Mouse (Mus musculus): ENCODE measurements around the gene Large2.
"Not testable (repeated sequence)": the region's sequence is repeated elsewhere in the genome, so short reads cannot be mapped to it uniquely, and the experiment has no call there.

The Large2 gene

DNA sequence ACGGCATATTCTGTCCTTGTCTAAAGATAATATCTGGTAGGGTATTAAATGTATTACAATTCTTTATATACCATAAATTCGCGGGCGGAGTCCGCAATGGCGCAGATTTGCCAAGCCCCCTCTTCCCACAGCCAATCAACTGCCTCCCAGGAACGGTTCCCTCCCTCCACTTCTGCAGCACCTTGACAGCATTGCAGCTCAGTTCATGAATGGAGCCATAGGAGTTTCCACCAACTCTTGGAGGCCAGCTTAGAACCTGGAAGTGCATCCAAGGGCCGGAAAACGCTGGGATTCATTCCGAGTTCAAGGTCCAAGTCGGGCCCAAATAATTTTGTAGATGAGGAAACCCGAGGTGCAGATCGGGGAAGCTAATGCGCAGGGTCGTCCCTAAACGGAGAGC lies at the start of gene Large2, which contains the start of gene Pex16:
TSS of gene Large2 (minus strand) at position 356 of the 400 bp plus-strand sequence.
TSS of gene Pex16 (plus strand) at position 163 of the 400 bp plus-strand sequence.
- in situ Hi-C loops (cut with MseI, MboI), result no loop called here

DNA sequence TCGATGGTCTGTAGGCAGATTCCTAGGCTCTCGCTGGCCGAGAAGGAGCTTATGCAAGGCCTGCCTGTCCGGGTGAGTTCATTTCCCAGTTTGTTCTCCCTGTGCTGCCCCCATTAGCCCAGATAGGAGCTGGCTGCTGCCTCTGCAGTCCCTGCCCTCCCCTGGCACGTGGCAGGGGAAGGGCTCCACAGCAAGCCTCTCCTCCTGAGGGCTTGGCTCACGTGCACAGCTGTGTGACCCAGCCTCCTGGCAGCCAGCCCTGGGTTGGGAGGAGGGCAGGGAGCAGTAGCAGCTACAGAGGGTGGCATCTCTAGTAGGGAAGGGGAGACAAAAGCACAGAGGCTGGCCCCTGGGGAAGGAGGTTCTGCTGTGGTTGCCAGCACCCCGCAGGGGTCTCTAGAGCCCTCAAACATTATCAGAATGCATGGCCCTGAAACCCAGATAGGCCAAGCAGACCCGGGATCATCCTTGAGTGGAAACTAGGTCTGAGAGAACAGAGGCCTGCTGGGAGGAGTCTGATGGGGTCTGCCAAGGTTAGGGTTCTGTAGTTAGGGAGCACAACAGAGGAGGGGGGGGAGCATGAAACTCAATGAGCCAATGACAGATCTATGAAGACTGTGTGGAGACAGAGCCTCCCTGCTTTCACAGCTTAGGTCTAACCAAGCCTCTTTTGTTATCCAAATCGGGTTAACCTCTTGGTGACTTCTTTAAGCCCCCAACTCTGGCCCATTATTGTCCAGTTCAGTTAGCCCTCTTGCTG lies 49.2 kb upstream of the Large2 start:
- in situ Hi-C loops (cut with MseI, MboI), result no loop called here

DNA sequence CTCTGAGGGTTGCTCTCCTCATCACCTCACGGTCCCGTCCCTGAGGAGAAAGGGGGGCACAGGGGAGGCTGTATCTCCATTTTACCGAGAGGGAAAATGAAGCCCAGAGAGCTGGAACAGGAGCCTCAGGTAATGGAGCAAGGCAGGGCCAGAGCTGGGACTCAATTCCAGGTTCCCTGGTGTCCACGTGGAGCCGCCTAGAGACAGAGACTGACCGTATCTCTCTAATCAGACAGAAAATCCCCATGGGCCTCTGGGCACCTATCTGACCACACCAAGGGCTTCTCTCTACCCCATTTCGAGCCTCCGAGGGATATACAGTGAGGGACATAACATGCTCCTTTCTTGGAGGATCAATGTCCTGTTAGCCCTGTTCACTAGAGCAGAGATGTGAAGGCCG lies 48.5 kb upstream of the Large2 start:
- in situ Hi-C loops (cut with MseI, MboI), result no loop called here

DNA sequence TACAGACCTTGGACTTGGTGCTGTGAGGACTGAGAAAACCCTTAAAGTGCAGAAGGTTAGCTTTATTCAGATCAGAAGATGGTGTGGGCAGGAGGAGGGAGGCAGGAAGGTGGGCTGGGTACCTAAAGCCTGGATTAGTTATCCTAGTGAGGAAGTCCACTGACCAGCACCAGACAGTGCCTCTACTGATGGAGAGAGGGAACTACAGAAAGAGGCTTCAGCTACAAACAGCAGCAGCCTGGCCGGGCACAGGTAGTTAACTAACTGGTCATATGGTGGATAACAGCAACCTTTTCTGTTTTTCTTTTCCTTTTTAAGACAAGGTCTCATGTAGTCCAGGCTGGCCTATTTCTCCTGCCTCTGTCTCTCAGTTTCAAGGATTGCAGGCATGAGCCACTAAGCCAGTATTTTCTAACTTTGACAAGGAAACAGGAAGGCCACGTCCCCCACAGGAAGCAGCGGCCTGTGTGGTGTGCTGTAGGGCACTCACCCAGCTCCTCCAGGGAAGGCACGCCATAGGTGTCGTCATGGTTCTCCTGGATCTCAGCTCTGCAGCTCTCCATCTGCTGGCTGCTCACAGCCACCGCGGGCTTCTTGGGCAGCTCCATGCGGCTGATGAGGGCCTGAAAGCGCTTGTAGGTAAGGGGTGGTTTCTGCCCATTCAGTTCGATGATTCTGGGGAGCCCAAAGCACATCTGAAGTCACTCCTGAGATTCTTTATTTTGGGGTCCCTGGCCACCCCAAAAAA lies 47.9 kb upstream of the Large2 start:
- in situ Hi-C loops (cut with MseI, MboI), result no loop called here

DNA sequence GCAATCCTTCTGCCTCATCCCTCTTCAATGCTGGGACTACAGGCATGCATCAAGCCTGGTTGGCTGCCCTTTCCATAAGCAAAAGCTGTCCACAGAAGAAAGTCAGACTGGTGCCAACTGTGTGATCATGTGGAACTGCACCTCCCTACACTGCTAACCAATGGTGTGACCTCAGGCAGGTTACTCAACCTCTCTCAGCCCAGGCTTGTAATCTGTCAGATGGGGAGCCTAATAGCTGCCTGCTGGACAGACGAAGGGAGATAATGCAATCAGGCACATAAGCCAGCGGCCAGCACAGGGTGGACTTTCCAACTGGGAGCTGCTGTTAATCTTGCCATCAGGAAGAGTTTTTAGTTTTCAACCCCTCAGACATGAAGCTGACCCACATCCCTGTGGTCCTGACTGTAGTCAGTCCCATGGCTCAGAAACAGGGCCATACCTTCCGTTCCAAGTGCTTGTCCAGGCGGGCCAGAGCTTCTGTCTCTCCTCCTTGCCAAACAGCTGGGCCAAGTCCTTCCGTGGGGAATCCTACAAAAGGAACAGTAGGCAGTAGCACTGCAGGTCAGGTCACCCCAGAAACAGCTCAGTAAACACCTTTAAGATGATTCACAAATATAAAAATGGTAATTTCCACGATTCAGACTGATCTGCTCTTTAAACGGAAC lies 47.2 kb upstream of the Large2 start:
- in situ Hi-C loops (cut with MseI, MboI), result no loop called here

DNA sequence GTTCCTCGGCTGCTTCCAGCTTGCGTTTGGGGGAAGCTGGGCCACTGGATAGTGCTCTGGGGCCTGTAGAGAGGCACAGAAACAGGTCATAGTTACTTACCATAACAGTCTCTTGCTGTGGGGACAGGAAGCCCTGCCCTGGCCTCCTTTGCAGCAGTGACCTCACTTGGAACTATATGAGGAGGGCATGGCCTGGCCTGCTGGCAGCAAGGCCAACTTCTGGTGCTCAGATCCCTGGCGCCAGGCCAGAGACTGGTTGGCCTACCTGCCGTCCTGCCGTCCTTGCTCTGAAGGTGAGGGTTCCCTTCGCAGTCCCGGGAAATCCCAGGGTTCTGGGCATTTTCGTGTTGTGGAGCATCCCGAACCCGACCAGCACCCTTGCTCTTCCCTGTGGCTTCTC lies 37.0 kb upstream of the Large2 start:
- in situ Hi-C loops (cut with MseI, MboI), result no loop called here

DNA sequence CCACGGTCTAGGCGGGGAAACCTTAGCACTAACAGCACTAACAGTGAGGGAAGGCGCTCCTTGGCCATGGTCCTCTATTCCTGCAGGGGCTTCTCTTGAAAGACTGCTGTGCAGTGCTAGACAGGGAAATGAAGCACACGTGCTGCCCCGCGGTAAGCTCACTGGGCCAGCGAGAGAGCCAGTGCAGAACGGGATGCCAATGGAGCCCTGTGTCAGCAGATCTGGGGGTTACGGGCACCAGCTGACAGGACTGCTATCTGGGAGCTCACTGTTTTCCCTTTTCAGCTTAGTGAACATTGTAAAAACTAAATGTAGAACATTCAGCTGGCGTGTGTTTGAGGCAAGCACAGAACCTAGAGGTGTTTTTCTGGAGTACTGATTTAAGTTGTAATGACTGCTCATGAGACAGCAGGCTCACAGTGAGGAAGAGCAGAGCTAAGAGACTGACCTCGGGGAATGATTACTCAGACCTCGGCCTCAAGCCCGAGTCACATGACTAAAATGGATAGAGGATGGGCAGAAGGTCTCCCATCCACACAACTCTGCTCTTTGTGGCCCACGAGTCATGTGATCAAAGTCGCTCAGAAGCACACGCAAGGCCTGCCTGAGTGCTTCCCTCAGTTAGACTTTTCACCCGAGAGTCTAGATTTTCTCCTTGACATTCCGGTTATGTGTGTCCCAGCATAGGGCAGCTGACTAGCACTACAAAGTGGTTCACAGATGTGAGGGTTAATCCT lies 33.8 kb upstream of the Large2 start:
- in situ Hi-C loops (cut with MseI, MboI), result no loop called here

DNA sequence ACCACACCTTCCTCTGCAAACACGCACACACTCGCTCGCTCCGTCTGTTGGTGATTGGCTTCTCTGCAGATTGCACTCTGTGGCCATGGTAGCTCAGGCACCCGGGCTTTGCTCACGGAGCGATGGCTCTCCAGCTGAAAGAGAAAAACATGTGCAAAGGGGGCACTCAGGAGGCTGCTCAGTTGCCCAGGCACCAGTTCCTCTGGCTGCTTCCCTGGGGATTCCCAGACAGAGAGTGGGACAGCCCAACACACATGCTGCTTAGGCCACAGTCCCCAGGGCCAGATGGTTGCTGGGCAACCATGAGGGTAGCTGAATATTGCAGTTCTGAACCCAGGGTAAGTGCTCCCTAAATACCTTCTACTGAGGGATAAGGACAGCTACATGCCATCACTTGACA lies 31.0 kb upstream of the Large2 start:
- in situ Hi-C loops (cut with MseI, MboI), result no loop called here

DNA sequence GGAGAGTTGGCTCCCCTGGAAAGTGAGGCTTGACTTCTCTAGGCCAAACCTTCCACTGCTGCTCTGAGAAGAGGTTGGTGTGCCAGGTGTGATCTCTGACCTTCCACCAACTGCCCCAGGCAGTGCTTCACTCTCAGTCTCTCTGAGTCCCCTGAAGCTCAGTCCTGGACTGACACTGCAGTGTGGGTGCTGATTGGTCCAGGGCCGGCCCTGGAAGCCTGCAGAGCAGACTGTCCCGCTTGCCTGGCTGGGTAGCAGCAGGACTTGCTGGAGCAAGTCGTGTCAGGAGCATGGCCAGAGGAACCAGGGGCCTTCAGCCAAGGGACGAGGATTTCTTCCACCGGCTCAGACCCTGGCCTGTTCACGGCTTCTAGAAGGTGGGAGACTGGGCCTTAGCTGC lies 30.1 kb upstream of the Large2 start:
- in situ Hi-C loops (cut with MseI, MboI), result no loop called here

DNA sequence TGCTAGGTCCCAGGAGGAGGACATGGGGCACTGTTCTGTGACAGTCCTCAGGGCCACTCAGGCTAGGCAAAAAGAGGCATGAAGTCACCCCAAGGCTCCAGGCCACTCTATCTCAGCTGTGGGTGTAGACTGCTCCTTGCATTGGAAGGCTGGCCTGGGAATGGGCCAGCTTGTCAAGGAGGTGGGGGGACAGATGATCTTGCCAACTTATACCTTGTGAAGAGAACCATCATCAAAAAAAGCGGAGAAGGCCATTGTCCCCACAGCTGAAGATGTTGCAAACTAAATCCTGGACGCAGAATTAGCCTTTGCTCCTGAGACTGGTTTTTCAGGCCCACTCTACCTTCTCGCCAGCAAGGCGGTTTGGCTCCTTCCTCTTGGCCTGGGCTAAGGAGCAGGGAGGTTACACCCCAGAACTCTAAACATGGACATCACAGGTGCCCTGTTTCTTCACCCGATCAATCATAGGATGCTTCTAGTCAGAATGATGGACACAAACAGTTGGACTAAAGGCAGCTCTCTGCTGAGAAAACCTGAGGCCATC lies 29.2 kb upstream of the Large2 start:
- in situ Hi-C loops (cut with MseI, MboI), result no loop called here

DNA sequence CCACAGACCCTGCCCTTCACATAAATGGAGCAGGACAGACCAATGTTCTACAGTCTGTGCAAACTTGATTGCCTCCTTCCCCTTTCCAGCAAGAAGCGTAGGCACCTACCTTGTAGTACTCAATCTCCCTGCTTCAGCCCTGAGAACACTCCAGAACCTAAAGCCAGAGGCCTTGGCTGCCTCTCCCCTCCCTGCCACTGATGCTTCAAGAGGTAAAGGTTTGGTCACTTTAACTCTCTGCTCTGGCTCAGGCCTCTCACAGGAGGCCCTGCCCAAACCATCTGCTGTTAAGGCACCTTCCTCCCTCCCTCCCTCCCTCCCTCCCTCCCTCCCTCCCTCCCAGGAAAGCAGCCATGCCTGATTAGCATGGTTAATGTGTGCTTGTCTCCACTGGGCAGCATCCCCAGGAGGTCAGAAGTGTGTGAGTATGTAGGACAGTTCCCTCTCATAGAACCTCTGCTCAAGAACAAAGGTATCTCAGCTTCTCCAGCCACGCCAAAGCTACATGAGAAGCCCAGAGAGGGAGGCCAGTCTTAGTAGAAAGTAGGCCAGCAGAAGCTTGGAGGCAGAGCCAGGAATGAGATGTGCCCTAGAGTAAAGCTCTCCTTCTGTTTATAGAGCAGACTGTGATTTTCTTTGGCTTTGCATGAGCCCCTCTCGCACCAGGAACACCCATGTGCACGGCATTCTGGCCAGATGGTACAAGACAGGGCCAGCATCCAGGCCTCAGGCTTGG lies 28.1 kb upstream of the Large2 start:
- in situ Hi-C loops (cut with MseI, MboI), result no loop called here

DNA sequence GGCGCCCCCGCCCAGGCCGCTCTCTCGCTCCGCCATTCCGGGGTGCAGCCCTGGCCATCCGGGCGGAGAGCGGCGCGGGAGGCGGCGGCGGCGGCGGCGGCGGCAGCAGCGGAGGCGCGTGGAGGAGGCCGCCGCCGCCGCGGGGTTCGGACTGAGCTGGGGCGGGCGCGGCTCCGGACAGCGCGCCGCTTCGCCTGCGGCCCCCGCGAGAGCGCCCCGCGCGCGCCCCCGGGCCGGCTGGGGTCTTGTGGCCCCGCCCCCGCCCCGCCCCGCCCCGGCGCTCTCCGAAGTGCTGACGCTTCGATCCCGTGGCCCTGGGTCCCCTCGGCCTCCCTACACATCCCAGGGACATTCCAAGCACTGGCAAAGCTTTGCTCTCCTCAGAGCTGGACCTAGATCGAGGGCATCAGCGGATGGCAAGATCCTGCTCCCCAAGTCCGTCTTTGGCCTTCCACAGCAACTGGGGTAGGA lies 26.5 kb upstream of the Large2 start, which contains the start of gene Mapk8ip1:
TSS of gene Mapk8ip1 (minus strand) at position 173 of the 471 bp plus-strand sequence.
- in situ Hi-C loops (cut with MseI, MboI), result no loop called here

DNA sequence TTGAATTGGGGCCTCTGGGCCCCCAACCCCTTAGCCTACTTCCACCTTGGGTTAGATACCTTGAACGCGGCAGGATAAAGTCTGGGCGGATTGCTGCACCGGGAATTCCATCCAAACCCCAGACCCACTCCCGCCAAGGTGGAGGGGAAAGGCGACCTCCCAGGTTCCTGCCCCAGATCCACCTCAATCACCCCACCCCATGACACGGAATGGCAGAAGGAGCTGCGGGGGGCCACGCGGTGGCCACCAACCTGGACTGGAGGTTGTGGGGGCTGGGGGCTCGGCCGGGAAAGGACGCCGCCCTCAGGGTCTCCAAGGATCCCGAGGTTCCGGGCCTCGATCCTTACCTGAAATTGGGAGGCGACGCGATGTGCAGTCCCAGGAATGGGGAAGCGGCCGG lies 26.0 kb upstream of the Large2 start:
- in situ Hi-C loops (cut with MseI, MboI), result no loop called here

DNA sequence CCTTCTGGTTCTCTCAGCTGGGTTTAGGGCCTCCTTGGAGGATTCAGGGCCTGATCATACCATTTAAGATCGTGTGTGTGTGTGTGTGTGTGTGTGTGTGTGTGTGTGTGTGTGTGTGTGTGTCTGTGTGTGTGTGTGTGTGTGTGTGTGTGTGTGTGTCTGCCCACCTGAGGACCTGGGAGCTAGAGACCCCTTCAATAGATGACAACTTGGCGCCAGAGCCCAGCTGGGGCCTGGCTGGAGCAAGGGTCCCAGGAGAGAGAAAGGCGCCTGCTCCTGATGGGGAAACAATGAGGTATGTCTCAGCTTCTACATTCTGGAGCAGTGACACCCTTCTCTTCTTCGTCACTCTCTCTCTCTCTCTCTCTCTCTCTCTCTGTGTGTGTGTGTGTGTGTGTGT lies 25.2 kb upstream of the Large2 start:
- in situ Hi-C loops (cut with MseI, MboI), result not testable (repeated sequence)

DNA sequence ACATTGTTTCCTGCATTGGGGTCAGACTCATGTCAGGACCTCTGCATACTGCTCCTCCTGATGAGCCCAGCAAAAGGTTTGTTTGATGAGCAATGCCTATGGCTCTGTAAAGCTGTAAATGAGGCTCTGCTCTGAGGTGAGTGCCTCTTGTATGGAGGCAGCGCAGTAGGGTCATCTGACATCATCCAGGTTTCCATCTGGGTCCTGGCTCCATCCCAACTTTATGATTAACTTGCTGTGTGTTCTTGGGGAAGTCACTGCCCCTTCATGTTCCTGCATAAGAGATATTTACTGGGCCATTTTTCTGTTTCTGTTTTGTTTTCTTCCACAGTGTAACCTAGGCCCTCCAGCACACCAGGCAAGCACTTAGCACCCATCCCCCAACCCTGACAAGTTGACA lies 22.8 kb upstream of the Large2 start:
- in situ Hi-C loops (cut with MseI, MboI), result no loop called here

DNA sequence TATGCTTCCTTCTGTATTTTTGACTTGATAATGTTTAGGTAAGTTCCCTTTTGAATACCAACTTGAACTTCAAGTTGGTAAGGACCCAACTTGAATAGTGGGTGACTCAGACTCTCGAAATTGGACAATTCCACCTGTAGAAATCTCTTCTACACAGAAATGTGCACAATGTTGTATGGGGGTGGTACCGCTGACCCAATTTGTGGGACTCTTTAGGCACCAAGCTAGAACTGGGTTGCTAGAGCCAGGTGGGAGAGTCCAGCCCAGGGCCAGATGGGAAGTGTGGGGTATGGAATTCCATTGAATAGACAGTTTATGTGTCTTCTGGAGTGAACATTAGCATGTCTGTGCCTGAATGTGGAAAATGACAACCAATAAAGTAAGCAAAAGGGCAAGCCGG lies 20.9 kb upstream of the Large2 start:
- in situ Hi-C loops (cut with MseI, MboI), result no loop called here

DNA sequence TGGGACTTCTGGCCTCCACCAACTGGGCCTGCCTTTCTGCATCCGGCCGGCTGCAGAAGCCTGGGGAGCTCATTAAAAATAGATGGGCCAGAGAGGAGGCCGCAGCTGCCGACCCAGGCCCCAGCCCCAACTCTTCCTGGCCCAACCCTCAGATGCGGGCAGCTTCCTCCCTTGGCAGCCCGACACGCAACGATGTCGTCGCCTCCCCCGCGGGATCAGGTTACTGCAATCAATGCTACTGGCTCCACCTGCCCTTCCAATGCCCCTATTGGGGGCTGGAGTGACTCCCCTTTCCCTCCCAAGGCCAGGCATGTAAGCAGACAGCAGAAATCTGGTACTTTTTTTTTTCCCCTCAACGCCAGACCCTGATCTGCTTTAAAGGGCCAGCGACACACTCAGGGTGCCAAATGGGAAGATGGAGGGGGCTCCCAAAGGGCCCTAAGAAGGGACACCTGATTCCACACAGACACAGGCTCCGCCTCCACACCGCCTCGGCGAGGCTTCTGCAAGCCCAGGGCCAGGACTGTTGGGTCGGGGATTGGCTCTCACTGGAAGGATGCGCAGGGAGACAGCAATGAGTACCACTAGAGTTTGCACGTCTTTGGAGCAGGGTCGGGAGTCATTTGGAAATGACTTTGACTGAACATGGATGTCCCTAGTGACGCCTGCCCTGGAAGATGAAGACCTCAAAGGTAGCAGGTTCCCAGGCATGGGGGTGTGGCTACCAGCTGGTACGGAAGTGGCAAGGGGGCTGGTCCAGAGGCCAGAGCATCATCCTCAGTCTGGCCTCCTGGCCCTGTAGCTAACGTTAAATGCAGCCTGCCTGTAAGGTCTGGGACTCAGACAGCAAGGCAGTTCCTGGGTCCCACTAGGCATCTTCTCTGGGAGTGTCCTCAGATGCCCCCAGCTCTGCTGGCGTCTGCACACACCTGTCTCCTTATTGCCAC lies 17.9 kb upstream of the Large2 start:
- in situ Hi-C loops (cut with MseI, MboI), result no loop called here

DNA sequence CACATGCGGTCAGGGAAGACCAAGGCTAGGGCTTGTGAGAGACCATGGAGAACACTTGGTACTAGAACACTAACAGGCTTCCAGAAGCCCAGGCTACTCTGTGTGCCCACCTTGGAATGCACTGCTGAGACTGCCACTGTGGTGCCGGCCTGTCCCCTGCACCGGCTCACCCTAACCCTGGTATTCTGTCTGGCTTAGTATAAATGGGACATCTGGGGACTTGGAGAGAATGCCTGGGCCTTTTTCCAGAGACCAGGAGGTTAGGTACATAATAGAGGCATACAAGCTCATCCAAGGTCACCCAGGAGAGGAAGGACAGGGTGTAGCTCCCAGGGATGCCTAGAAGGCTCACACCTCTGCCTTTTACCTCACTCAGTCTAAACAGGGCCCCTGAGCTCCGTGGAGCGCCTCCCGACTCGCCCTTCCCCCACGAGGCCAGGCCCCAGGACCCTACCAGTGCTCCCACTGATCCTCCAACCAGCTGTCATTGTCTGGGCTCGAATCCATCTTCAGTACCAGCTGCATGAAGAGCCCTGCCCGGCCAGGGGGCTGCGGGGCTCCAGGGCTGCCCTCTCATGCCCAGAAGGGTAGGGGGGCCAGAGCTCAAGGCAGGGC lies 17.1 kb upstream of the Large2 start:
- in situ Hi-C loops (cut with MseI, MboI), result no loop called here

DNA sequence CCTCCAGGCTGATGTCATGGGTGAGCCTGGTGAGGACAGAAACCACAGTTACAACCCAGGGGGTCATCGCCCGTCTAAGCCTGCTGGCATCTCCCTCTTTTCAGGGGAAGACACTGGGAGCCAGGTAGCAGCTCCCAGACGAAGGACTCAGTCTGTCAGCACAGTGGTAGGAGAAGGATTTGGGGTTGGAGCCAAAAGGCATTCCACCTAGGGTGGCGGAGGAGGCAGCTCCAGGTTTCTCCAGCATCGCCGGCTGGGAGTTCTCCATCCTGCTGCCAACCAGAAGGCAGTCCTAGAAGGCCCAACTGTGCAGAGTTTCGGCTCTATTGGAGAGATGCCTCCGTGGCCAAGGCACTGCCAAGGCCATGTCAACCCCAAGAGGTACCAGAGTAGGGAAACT lies 16.4 kb upstream of the Large2 start:
- in situ Hi-C loops (cut with MseI, MboI), result no loop called here

Measured in mouse trophoblast stem cell (cell line).